Mouse (Mus musculus): ENCODE measurements around the gene Myo1e. TPM values are rescaled to one million over a fixed set of nuclear protein-coding genes. Genes with fewer than 3 reads are reported as not detected.

Gene Myo1e
- polyA plus RNA-seq, 1 experiment from 2014 or later = 5.1 TPM

DNA sequence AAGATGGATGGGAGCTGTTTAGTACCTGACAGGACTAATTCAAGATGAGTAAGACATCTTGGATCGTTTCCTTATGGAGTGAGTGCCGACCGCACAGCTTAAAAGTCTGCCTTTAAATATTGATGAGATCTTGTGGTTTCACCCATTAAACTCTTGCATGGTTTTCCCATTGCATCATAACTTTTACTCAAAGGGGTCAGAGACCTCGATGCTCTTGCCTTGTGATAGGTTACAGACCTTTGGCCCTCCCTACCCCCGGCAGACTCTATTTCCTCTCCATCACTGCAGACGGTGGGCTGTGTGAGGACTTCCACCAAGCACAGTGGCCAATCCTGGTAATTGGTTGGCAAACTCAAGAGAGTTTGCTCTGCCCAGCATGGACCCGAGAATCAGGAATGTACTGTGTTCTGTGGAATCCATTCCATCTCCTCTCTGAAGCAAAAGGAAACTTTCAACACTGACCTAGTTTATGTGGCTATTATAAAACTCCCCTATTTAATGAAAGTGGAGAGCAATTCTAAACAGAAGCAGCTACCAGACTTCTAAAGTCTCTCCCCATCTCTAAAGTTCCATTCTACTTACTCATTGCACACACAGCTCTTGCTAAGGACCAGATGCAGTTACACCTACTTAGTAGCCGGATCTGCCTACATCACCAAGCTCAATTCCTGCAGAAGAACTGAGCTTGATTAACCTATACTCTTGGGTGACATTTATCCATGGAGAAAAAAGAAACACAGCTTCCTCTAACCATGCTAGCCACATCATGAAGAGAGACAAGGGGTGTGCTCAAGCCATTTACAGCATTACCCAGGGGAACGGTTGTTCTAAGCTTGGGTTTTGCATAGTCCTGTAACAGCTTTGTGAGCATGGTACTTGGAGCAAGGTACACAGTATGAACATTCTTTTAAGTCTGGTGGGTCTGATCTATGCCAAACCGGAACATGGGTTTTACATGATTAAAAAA is 25.2 kb downstream of the Myo1e start:
- peak; percentile 37; the same call in 1 of the 2 replicates for ATAC-seq (ENCODE audit: low read depth)
- H3K27me3 ChIP-seq (ENCODE audit: control insufficient read depth, insufficient read depth, low read depth, low read length) = no peaks in the 10 kb centered on the region
- H3K4me1 ChIP-seq (ENCODE audit: control insufficient read depth, low read depth, low read length) = no peaks in the 10 kb centered on the region
- no peaks in the 10 kb centered on the region for H3K9me3 ChIP-seq (replicated peaks; ENCODE audit: control insufficient read depth, low read length)
- H3K27ac ChIP-seq (ENCODE audit: low read length) = no peak overlapping the region
- 48% methylated on average over 10 of the region's 10 CpGs for WGBS (ENCODE audit: insufficient replicate concordance)
- H3K4me3 ChIP-seq (ENCODE audit: low read depth, low read length) = no peak overlapping the region
- no peaks in the 10 kb centered on the region for H3K36me3 ChIP-seq (ENCODE audit: control insufficient read depth, insufficient read depth)
- no peak overlapping the region for H3K4me2 ChIP-seq (ENCODE audit: low read depth, low read length)
- no peak overlapping the region for H3K9ac ChIP-seq (ENCODE audit: low read depth, low read length)

DNA sequence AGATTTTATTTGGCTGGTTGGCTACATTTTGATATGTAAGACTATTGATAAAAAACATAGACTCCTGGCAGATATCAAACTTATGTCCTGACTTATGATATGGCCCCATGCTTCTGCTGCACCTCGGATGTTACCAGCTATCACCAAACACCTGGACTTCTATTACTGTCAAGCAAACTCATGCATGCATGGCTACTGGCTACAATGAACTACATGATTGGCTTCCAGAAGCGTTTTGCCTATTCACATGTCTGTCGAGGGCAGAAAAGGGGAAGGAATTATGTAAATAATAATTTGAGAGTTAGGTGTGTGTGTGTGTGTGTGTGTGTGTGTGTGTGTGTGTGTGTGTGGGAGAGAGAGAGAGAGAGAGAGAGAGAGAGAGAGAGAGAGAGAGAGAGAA is 30.0 kb downstream of the Myo1e start:
- Histone ChIP-seq H3K36me3 (ENCODE audit: control insufficient read depth, insufficient read depth) (no peaks in the 10 kb centered on the region), H3K9me3 (replicated peaks; ENCODE audit: control insufficient read depth, low read length) (no peaks in the 10 kb centered on the region), H3K4me2 (ENCODE audit: low read depth, low read length) (no peak overlapping the region), H3K9ac (ENCODE audit: low read depth, low read length) (no peak overlapping the region), H3K4me3 (ENCODE audit: low read depth, low read length) (no peak overlapping the region), H3K27ac (ENCODE audit: low read length) (no peak overlapping the region), H3K4me1 (ENCODE audit: control insufficient read depth, low read depth, low read length) (peaks cover 2% of the 10 kb centered on the region; the same call in 1 of the 2 replicates), H3K27me3 (ENCODE audit: control insufficient read depth, insufficient read depth, low read depth, low read length) (no peaks in the 10 kb centered on the region)
- ATAC-seq (ENCODE audit: low read depth) = no peak
- 18% methylated on average over 3 of the region's 3 CpGs for WGBS (ENCODE audit: insufficient replicate concordance)

DNA sequence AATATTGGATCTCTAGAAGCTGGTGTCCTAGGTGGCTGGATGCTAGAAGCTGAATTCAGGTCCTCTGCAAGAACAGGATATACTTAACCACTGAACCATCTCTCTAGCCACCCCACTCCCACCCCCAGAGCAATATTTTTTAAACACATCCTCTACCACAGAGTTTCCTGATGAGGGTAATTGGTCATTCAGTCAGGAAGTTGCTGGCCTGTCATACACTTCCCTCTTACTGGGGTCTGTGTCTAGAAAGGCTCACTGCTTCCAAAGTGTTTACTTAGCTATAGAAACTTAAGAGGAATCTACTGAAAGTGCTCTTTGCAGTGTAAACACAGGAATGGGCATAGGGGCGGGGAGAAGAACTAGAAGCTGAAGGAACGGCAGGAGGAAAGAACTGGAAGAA is 30.4 kb downstream of the Myo1e start:
- Histone ChIP-seq H3K27ac (ENCODE audit: low read length) (no peak overlapping the region), H3K4me2 (ENCODE audit: low read depth, low read length) (no peak overlapping the region), H3K4me3 (ENCODE audit: low read depth, low read length) (no peak overlapping the region), H3K4me1 (ENCODE audit: control insufficient read depth, low read depth, low read length) (peaks cover 2% of the 10 kb centered on the region), H3K36me3 (ENCODE audit: control insufficient read depth, insufficient read depth) (no peaks in the 10 kb centered on the region), H3K27me3 (ENCODE audit: control insufficient read depth, insufficient read depth, low read depth, low read length) (no peaks in the 10 kb centered on the region), H3K9me3 (replicated peaks; ENCODE audit: control insufficient read depth, low read length) (no peaks in the 10 kb centered on the region), H3K9ac (ENCODE audit: low read depth, low read length) (no peak overlapping the region)
- 4% methylated on average over 2 of the region's 2 CpGs for WGBS (ENCODE audit: insufficient replicate concordance)
- ATAC-seq (ENCODE audit: low read depth) = no peak

DNA sequence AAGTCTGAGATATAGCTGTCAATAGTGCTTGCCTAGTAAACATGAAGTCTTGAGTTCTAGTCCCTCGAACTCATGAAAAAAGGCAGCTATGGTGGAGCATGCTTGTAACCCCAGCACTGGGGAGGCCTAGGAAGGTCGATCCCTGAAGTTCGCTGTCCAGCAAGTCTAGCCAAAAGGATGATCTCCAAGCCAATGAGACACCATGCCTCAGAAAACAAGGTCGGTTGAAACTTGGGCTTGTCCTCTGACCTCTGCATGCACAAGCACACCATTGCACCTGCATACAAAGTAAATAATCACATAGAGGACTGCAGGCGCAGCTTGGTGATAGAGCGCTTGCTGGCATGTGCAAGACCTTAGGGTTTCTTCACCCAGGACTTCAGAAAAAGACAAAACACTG is 31.2 kb downstream of the Myo1e start:
- Histone ChIP-seq H3K4me3 (ENCODE audit: low read depth, low read length) (no peak overlapping the region), H3K36me3 (ENCODE audit: control insufficient read depth, insufficient read depth) (no peaks in the 10 kb centered on the region), H3K27me3 (ENCODE audit: control insufficient read depth, insufficient read depth, low read depth, low read length) (no peaks in the 10 kb centered on the region), H3K4me1 (ENCODE audit: control insufficient read depth, low read depth, low read length) (peaks cover 2% of the 10 kb centered on the region), H3K9ac (ENCODE audit: low read depth, low read length) (no peak overlapping the region), H3K4me2 (ENCODE audit: low read depth, low read length) (no peak overlapping the region), H3K27ac (ENCODE audit: low read length) (no peak overlapping the region), H3K9me3 (replicated peaks; ENCODE audit: control insufficient read depth, low read length) (no peaks in the 10 kb centered on the region)
- ATAC-seq (ENCODE audit: low read depth) = no peak
- 58% methylated on average over 6 of the region's 6 CpGs for WGBS (ENCODE audit: insufficient replicate concordance)

DNA sequence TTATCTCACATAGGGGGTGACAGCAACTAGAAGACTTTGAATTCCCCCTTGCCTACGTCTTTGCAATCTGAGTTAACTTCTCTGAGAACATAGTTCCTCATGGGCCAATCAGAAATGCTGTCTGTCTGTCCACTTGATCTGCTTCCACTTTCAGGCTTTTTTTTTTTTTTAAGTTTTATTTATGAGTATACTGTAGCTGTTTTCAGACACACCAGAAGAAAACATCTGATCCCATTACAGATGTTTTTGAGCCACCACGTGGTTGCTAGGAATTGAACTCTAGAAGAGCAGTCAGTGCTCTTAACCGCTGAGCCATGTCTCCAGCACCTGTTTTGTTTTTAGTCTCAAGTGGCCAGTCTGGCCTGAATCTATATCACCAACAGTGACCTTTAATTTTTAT is 32.1 kb downstream of the Myo1e start:
- ATAC-seq (ENCODE audit: low read depth) = no peak
- H3K4me1 ChIP-seq (ENCODE audit: control insufficient read depth, low read depth, low read length) = peaks cover 2% of the 10 kb centered on the region
- WGBS (ENCODE audit: insufficient replicate concordance) = 56% methylated on average over 3 of the region's 3 CpGs
- no peak overlapping the region for H3K27ac ChIP-seq (ENCODE audit: low read length)
- H3K27me3 ChIP-seq (ENCODE audit: control insufficient read depth, insufficient read depth, low read depth, low read length) = no peaks in the 10 kb centered on the region
- no peak overlapping the region for H3K4me2 ChIP-seq (ENCODE audit: low read depth, low read length)
- no peaks in the 10 kb centered on the region for H3K36me3 ChIP-seq (ENCODE audit: control insufficient read depth, insufficient read depth)
- H3K9me3 ChIP-seq (replicated peaks; ENCODE audit: control insufficient read depth, low read length) = no peaks in the 10 kb centered on the region
- no peak overlapping the region for H3K9ac ChIP-seq (ENCODE audit: low read depth, low read length)
- H3K4me3 ChIP-seq (ENCODE audit: low read depth, low read length) = no peak overlapping the region

DNA sequence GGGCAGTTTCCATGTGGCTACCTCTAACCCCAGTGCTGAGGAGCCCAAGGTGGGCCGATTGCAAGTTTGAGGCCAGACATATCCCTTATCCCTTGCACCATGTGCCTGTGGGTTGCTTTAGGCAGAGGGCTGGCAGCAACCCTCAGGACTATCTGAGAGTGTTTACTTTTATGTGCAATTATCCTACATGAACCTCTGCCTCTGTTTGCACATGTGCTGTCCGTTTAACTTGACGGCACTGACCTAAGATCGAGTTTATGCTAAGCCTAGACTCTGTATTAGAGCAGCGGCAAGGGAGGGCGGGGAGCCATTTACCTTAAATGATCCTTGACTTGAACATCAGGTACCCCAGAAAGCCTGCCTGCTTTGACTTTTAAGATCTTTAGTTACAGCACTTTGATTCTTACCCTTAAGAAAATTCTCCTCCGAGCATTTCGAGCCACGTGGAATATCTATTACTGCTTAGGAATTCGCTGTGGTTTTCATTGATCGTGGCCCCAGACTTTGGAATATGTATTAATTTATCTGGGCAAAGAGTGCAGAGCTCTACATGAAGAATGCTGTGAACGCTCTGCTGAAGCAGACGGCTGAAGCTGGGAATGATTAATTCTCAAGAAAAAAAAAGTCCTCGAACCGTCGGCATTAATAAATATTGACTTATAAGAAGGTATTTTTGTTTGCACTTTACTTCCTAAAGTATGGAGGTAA is 33.7 kb downstream of the Myo1e start:
- Histone ChIP-seq H3K27ac (ENCODE audit: low read length) (peak overlapping the region; percentile 63), H3K9me3 (replicated peaks; ENCODE audit: control insufficient read depth, low read length) (no peaks in the 10 kb centered on the region), H3K36me3 (ENCODE audit: control insufficient read depth, insufficient read depth) (no peaks in the 10 kb centered on the region), H3K4me3 (ENCODE audit: low read depth, low read length) (no peak overlapping the region), H3K27me3 (ENCODE audit: control insufficient read depth, insufficient read depth, low read depth, low read length) (no peaks in the 10 kb centered on the region), H3K4me1 (ENCODE audit: control insufficient read depth, low read depth, low read length) (peaks cover 2% of the 10 kb centered on the region), H3K4me2 (ENCODE audit: low read depth, low read length) (no peak overlapping the region), H3K9ac (ENCODE audit: low read depth, low read length) (no peak overlapping the region)
- ATAC-seq (ENCODE audit: low read depth) = peak; percentile 57
- WGBS (ENCODE audit: insufficient replicate concordance) = 68% methylated on average over 16 of the region's 16 CpGs

DNA sequence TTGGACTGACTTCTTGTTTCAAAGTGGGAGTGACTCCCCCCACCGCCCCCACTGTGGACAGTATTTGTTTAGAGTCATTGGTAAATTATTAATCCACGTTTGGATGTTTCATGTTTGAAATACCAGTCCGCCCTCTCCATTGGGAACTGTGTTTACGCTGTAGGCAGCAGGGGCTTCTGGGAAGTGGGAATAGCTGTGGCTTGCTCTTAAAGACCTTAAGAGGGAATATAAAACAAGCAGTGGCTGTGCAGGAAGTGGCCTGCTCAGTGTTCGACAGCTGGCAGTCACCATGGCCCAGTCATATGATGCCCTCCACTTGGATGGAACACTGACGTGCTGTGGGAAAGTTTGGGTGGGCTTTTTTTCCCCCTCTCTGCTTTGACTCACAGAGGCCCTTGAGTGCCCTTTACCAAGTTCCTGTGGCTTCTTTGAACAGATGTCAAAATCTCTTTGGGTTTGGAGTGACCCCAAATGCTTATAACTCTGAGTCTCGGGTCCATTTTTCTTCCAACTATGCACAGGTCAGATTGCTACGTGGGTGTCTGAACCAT is 34.3 kb downstream of the Myo1e start:
- Histone ChIP-seq H3K4me2 (ENCODE audit: low read depth, low read length) (no peak overlapping the region), H3K36me3 (ENCODE audit: control insufficient read depth, insufficient read depth) (no peaks in the 10 kb centered on the region), H3K4me3 (ENCODE audit: low read depth, low read length) (no peak overlapping the region), H3K4me1 (ENCODE audit: control insufficient read depth, low read depth, low read length) (peaks cover 2% of the 10 kb centered on the region), H3K27me3 (ENCODE audit: control insufficient read depth, insufficient read depth, low read depth, low read length) (no peaks in the 10 kb centered on the region), H3K9ac (ENCODE audit: low read depth, low read length) (no peak overlapping the region), H3K27ac (ENCODE audit: low read length) (peak overlapping the region; percentile 79), H3K9me3 (replicated peaks; ENCODE audit: control insufficient read depth, low read length) (no peaks in the 10 kb centered on the region)
- ATAC-seq (ENCODE audit: low read depth) = peak; percentile 78
- 49% methylated on average over 8 of the region's 8 CpGs for WGBS (ENCODE audit: insufficient replicate concordance)

DNA sequence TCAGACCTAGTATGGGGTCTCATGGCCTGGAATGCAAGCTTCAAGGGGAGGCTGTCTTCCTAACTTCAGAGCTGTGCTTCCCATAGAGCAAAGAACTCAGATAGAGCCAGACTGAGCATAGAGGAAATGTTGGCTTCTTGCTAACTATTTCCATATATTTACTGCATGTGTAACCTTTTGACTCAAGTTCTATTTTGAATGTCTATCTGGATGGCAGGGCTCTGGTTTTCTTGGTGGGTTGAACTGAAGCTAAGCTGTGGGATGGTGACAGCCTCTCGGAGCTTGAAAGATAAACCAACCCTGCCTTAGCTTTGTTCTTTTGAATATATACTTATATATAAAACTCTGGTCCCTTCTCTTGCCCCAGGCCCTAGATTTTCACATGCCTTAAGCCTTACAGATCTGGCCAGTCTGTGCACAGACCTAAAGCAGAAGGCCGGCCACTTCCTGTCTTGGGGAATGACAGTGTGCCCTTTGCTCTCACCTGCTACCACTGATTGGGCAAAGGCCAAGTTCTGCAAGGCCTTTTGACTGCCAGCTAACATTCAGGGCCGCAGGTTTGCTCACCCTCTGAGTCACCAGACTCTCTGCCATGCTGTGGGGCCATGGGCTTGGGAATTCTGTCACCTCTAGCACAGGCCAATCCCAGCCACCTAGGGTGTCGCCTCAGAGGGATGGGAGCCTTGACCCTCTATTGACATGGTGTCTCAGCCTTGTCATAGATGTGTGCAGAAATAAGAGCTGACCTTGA is 35.1 kb downstream of the Myo1e start:
- Histone ChIP-seq H3K4me1 (ENCODE audit: control insufficient read depth, low read depth, low read length) (peaks cover 2% of the 10 kb centered on the region), H3K9me3 (replicated peaks; ENCODE audit: control insufficient read depth, low read length) (no peaks in the 10 kb centered on the region), H3K4me2 (ENCODE audit: low read depth, low read length) (no peak overlapping the region), H3K27me3 (ENCODE audit: control insufficient read depth, insufficient read depth, low read depth, low read length) (no peaks in the 10 kb centered on the region), H3K9ac (ENCODE audit: low read depth, low read length) (no peak overlapping the region), H3K36me3 (ENCODE audit: control insufficient read depth, insufficient read depth) (no peaks in the 10 kb centered on the region), H3K4me3 (ENCODE audit: low read depth, low read length) (no peak overlapping the region), H3K27ac (ENCODE audit: low read length) (peak overlapping the region; percentile 79)
- WGBS (ENCODE audit: insufficient replicate concordance) = 39% methylated on average over 4 of the region's 4 CpGs
- peak; percentile 50 for ATAC-seq (ENCODE audit: low read depth)
